Mouse (Mus musculus) naive thymus-derived CD4-positive, alpha-beta T cell, adult 2 months (primary cell): ENCODE results near the gene Gm49355.
"Not testable (repeated sequence)": the region's sequence is repeated elsewhere in the genome, so short reads cannot be mapped to it uniquely, and the experiment has no call there.

Source experiments
- DNase-seq: peaks from one replicate; pipeline ENCODE4 v3.0.0-alpha.2; 2011; ENCODE audit warnings: low read depth

Gm49355 gene

DNA sequence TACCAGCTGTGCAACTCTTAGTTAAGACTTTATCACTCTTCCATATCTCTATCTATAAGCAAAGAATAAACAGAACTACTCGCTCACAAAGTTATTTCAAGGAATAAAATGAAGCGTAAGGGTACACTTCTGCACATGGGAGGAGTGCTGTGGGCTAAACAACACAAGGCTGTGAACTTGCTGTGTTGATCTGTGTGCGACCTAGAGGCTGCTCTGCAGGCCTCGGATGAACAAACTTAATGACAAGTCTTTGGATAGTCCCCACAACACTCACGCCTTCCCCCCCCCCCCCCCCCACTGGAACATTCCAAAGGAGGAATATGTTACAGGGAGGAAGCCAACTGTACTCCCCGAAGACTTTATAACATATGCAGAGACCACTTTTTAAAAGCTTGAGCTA lies at the start of gene Gm49355:
Gene Gm49355, plus strand, starts transcription at position 336 of the 400 bp plus-strand sequence.
- peak; percentile 18 for DNase-seq

- no peak for DNase-seq
Observed at GRCm38 (mm10) chr14:12243726-12244125, 40.0 kb upstream of the Gm49355 start.

- no peak for DNase-seq
Observed at GRCm38 (mm10) chr14:12276031-12276430, 7.7 kb upstream of the Gm49355 start.

GRCm38 (mm10) chr14:12284141-12284912 lies 551 bp downstream of the Gm49355 start, which contains the start of gene 3830406C13Rik:
TSS of gene 3830406C13Rik (plus strand) at chr14:12284173.
- DNase-seq, result peak; percentile 83

DNA sequence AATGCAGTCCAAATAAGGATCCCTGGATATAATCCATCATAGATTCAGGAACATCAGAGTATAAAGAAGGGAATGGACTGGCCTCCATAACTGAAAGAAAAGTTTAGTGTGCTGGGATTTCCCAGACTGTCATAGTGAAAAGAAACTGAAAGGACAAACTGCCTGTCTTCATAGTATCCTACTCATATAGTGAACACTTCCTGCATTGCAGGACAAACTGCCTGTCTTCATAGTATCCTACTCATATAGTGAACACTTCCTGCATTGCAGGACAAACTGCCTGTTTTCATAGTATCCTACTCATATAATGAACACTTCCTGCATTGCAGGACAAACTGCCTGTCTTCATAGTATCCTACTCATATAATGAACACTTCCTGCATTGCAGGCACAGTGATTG lies 6.0 kb downstream of the Gm49355 start:
- DNase-seq, result not testable (repeated sequence)

GRCm38 (mm10) chr14:12296391-12296790 lies 12.6 kb downstream of the Gm49355 start:
- no peak for DNase-seq

GRCm38 (mm10) chr14:12299171-12299570 lies 15.4 kb downstream of the Gm49355 start:
- no peak for DNase-seq

GRCm38 (mm10) chr14:12299654-12300053 lies 15.9 kb downstream of the Gm49355 start:
- DNase-seq, result no peak

DNA sequence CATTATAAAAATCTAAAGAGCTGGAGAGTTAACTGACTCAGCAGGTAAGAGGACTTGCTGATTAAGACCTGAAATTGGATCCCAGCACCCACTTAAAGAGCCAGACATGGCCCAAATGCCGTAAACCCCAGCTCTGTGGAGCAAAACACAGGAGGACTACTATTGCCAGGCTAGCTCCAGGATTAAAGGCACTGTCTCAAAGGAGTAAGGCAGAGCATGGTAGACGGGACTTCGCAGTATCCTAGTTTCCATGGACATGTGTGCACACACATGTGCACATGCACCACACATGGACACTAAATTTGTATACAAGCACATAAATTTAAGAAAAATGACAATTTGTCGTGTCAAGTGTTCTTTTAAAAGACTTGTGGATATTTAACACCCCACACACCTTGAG lies 16.5 kb downstream of the Gm49355 start:
- DNase-seq, result no peak

DNA sequence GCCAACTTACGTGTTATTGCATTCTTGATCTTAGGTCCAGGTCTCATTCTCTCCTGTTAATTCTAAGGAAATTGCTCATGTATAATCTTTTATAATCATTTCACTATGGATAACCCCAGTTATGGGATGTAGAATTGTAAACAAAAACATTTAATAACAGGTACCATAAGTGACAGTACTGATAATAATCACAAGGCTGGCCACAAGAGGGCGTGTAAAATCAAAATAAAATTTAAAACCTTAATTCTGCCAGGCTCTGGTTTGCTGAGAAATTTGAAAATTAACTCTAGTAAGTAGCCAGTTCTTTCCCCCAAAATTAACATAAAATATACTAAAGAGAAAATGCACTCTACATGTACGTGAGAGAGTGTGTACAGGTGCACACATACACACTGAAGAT lies 16.9 kb downstream of the Gm49355 start:
- DNase-seq, result no peak

DNA sequence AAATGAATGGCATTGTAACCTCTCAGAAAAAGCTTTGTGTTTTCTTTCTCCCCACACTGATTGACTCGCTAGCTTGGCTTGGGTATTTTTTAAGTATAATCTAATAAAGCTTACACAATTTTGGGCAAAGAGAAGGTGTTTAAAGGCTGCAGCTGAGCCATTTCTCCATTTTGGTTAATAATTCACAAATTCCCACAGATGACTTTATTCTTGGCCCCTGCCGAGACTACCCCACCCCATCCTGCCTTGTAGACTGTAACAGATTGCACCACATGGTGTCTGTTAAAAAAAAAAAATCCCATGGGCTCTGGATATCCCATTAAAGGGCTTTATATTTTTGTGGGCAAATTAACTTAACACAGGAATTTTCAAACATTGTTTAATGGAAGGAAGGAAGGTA lies 19.3 kb downstream of the Gm49355 start:
- DNase-seq, result no peak

DNA sequence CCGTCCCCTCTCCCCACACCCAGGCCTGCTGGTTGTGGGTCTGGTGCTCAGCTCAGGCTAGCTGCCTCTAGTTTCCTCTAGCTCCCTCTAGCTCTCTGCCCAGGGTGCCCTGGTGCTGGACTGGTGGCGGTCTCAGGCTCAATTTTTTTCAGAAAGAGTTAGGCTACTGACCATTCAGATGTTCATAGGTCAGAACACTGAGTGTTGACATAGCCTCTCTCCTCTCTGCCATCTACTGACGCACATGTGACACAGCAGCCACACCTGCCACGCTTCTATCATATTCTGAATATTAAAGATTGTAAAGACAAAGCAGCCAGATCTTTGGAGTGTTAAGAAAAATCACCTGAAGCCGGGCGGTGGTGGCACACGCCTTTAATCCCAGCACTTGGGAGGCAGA lies 49.8 kb downstream of the Gm49355 start:
- DNase-seq, result no peak

DNA sequence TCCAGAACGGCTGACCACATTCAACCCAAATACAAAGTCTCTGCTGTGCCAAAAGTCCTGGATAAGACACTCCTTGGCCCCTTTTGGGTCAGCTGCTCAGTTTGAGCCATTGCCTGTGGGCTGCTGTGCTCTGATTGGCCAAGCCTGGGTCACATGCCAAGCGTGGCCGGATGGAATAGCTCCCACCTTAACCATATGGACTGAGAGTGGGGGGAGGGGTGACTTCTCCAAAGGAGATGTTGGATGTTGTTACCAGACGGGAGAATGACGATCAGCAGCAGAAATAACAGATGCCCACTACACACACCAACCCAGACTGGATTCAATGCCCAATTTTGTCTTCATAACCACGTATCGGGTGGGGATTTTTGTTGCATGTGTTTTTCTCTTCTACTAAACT lies 51.1 kb downstream of the Gm49355 start:
- DNase-seq, result no peak

- no peak for DNase-seq
Observed at GRCm38 (mm10) chr14:12337421-12337997, 53.7 kb downstream of the Gm49355 start.

GRCm38 (mm10) chr14:12337998-12338809 lies 54.4 kb downstream of the Gm49355 start:
- DNase-seq, result no peak

GRCm38 (mm10) chr14:12338811-12339565 lies 55.2 kb downstream of the Gm49355 start:
- DNase-seq, result no peak

DNA sequence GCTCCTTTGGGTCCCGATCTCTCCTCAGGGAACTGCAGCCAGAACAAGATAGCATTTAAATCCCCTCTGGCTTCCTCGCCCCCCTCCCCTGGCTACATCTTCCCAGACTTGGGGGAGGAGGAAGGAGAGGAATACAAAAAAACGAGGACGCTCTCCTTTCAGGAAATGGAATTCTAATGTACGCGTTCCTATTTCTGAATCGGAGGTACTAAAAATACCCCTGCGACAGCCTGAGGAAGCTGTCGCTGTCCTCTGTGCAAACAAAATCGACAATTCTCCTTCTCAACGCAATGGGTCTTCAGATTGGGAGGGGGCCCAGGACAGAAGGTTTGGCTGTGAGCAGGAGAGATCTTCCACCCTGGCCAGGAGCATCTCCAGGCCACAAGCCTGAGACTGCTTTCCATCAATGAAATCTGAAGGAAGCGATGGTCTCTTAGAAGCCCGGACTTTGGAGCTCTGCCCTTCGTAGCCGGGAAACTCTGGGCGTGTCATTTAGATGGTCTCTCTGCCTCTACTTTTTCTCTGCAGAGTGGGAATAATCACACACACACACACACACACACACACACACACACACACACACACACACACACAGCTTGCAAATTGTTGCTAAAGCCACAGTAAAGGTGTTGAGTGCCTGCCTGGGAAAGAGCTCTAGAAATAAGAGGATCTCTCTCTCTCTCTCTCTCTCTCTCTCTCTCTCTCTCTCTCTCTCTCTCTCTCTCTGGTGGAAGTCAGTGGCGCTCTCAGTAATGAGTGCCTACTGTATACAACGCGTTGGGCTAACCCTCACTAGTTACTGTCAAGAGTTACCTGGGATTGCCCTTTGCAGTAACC lies 56.7 kb downstream of the Gm49355 start:
- no peak for DNase-seq

DNA sequence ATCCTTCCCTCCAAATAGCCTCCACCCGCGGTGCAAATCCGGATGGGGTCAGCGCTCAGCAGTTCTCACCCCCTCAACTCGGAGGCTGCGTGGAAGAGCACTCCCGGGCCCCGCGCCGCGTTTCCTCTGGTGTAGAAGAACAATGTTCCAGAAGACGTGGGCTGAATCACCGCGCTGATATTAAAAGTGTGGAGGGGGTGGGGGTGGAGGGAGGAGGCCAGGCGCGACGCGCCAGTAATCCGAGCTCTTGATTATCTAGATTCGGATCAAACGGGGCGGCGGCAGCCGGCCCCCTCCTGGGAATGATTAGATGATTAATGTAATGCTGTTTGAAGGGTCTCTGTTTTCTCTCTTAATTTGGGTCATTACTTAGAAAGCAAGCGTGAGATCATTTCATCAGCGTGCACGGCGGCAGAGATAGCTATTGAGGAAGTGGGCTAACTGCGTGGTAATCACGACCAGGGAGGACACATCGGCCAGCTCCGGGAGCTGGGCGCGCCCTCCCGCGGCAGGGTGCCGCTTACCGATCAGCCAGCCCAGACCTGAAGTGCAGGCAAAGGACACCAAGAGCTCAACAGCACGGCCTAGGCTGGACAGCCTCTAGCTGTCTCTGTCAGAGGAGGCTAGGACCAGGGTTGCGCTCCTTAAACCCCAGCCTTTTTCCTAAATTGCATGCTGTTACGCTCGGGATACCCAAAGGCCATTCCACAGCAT lies 57.5 kb downstream of the Gm49355 start:
- DNase-seq, result no peak

- no peak for DNase-seq
Observed at GRCm38 (mm10) chr14:12341789-12342457, 58.1 kb downstream of the Gm49355 start.
